Mouse (Mus musculus) liver, embryonic 14.5 days (tissue): Measurements from ENCODE around the gene Aloxe3.

Experiments
- CTCF ChIP-seq: IDR thresholded peaks from 2 replicates; pipeline ENCODE4 v1.5.1; 2016; ENCODE audit warnings: antibody characterized with exemption, low read depth, control low read depth
- EP300 ChIP-seq: IDR thresholded peaks from 2 replicates; pipeline ENCODE4 v1.6.1; 2016; ENCODE audit warnings: antibody characterized with exemption, low read depth

DNA sequence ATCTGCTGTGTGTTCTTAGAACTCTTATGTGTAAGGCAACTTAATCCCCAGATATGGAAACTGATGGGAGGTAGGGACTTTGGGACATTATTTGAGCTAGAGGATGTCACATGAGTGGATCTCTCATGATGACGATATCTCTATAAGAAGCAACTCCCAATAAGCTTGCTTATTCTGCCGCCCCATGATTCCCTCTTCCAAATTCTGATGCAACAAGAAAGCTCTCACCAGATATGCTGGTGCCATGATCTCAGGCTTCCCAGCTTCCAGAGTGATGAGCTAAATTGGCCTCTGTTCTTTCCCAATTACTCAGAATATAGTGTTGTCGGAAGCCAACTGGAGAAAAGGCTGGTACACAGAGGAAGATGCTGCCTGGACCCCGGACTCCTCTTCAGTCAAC lies 13.8 kb upstream of the Aloxe3 start:
- TF ChIP-seq EP300, result no peak
- no peak for TF ChIP-seq CTCF
